Mouse (Mus musculus) brain, adult 2 months (tissue): Measurements from ENCODE around the gene Helz.
"Not testable (repeated sequence)": the region's sequence is repeated elsewhere in the genome, so short reads cannot be mapped to it uniquely, and the experiment has no call there.

ENCODE experiments used
- DNase-seq: peaks from one replicate; pipeline ENCODE4 v3.0.0; 2011; ENCODE audit warnings: low read depth, low spot score

Helz gene

DNA sequence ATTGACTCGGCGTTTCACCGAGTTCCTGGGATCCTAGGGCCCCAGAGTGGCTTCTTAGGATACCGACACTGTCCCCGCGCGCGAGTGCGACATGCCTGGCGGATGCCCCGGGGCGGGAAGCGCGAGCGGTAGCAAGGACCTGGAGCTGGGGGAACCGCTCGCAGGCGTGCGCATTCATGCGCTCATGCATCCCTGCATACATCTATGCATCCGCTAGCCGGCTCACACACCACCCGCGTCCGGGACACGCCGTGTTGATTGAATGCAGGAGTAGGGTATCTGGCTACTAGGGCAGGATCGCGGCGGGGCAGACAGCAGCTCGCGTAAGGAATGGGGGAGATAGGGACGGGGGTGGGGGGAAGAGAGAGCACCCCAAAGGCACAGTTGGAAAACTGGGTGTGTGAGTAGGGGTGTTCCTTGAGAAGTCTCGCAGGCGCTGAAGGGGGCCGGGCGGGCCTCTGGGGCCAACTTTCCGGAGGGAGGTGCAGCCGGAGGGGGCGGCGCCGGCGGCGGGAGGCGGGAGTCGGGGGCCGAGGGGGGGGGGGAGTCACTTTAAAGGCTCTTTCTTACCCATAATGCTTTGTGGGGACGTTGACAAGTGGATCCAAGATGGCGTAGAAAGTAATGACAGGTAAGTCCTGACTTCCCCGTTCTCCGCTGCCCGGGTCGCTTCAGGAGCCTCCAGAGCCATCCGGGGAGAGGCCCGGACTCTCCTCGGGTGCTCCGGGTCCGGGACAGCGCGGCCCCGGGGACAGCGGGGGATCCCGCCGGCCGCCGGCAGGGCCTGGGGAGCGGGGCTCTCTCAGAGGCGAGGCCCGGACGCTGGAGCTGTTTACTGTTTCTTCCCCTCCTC is at the start of gene Helz:
Helz (plus strand) TSS at position 580 of the 853 bp plus-strand sequence.
- peak; percentile 83 for DNase-seq

DNA sequence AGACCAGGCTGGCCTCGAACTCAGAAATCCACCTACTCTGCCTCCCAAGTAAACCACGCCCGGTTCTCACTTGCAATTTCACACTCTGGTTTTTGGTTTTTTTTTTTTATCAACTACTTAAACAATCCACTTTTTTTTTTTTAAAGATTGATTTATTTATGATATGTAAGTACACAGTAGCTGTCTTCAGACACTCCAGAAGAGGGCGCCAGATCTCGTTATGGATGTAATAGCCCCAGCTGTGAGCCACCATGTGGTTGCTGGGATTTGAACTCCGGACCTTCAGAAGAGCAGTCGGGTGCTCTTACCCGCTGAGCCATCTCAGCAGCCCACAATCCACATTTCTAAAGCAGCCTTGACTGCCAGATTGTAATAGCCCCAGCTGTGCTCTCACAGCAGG is 44.9 kb upstream of the Helz start:
- no peak for DNase-seq

DNA sequence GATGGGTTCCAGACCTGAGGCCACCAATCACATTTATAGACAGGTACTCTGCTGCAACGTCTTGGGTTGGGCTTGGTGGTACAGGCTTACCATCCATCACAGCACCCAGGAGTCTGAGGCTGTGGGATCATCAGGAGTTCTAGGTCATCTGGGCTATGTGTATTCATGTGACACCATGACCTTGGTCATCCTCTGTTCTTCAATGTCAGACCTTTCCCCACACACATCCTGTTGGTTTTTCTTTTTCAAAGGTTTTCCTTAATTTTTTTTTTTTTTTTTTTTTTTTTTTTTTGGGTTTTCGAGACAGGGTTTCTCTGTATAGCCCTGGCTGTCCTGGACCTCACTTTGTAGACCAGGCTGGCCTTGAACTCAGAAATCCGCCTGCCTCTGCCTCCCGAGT is 43.4 kb upstream of the Helz start:
- not testable (repeated sequence) for DNase-seq

DNA sequence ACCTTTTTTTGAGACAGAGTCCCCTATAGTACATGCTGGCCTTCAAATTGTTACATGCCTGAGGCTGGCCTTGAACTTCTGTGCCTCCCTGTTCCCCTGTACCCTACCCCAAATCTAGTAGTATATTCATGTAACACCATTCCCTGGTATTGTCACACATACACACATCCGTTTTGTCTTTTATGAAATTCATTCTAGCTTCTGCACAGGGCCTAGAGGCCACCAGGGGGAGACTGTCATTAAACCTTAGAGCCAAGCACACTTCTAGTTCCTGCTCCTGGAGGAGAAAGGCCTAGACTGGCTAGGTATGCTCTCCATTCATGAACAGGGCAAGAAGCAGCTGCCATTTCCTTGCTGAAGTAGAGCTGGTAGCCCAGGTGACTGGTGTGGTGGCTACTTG is 41.5 kb upstream of the Helz start:
- peak; percentile 37 for DNase-seq

DNA sequence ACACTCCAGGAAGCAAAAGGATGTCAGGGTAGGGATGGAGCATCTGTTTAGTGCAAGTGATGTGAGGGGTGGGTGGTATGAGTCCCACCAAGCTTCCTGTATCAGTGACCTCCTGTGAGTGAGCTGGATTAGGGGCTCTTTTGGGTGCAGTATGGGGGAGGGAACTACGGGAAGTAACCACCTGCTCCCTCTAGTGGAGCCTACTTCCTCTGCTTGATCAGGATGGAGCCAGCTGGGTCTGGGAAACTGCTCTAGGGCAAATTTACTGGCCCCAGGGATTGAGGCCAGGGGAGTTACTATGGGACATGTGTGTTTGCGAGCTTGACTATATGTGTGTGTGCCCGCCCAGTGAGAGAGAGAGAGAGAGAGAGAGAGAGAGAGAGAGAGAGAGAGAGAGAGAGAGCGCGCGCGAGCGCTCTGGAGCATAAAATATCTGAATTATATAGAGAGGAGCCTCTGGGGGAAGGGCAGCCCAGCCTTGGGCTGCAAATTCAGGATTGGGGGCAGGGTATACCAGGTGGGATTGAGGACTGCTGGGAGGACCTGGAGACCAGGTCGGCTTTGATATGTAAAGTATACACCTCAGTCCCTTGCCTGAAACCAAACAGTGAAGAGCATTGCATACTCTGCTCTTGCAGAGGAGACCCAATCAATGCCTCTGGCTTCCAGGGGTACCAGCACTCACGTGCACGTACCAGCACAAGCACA is 37.9 kb upstream of the Helz start:
- peak; percentile 32 for DNase-seq

DNA sequence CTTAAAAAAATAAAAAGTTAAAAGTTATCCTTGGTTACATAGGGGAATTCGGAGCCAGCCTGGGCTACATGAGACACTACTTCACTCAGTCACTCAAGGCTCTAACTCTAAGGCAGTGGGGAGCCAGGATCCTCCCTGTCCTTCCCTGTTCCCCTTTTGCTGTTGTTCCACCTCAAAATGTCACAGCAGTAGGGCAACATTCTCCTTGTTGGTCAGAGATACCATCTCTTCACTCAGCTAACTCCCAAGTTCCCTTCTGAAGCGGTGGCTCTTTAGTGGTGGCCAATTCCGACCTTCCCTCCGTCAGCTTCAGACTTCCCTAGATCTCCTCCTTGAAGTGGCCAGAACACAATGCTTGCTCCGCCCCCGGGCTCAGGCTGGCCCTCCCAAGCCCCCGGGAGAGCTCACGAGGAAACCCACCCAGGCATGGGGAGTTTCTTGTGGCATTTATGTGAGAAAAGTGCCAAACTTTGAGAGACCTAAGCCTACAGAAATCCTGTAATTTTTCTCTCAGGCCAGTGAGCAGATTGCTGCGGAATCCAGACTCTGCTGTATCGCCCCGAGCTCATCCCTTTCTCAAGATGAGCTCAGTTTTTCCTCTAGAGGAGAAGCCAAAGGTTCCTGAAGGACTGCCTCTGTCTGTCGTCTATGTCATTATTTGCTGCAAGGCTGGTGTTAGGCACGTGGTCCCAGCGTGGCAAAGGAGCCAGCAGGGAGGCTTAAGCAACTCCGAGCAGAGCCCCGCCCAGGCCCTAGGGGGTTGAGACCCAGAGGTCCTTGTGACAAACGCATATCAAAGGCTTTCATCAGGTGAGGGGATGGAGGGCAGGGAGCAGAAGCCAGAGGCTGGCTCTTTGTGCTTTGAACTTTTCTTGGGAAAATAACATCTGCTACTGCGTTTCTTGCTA is 37.1 kb upstream of the Helz start:
- peak; percentile 21 for DNase-seq

DNA sequence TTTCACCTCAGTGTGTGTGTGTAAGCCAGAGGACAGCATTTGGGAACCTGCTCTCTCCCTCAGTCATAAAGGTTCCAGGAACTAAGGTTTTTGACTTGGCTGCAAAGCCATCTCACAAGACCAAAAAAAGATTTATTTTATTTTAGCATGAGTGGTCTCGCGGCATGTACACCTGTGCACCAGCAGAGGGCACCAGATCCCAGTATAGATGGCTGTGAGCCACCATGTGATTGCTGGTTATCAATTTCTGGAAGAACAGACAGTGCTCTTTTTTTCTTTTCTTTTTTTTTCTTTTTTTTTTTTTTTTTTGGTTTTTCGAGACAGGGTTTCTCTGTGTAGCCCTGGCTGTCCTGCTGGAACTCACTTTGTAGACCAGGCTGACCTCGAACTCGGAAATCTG is 35.8 kb upstream of the Helz start:
- DNase-seq: peak; percentile 76

DNA sequence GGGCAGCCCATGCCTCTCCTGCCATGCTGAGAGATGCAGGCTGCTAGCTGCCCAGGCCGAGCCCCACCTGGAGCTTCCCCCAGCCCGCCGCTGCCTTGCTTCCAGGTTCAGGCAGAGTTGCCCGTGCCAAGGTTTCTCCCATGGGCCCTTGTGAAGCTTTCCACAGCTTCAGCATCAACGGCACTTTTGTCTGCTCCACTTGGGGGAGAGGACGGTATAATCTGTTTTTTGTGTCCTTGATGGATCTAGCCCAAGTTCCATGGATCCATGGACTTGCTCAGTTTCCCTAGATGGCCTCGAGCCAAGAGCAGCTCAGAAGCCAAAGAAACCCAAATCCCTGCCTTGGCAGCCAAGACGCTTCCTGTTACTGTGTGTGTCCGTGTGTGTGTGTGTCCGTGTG is 34.7 kb upstream of the Helz start:
- DNase-seq: peak; percentile 14

DNA sequence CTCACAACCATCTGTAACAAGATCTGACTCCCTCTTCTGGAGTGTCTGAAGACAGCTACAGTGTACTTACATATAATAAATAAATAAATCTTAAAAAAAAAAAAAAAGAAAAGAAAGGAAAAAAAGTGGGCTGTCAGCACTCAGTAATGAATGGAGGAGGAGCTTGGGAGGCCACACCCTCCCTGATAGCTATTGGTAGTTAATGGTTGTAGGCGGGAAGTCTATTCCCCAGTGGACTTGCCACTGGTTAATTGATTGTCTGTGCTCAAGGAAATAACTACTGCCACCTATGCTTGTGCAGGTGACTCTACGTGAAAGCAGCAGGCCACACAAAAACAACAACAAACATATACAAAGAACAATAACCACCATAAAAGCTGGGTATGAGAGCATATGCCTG is 31.3 kb upstream of the Helz start:
- DNase-seq: no peak

DNA sequence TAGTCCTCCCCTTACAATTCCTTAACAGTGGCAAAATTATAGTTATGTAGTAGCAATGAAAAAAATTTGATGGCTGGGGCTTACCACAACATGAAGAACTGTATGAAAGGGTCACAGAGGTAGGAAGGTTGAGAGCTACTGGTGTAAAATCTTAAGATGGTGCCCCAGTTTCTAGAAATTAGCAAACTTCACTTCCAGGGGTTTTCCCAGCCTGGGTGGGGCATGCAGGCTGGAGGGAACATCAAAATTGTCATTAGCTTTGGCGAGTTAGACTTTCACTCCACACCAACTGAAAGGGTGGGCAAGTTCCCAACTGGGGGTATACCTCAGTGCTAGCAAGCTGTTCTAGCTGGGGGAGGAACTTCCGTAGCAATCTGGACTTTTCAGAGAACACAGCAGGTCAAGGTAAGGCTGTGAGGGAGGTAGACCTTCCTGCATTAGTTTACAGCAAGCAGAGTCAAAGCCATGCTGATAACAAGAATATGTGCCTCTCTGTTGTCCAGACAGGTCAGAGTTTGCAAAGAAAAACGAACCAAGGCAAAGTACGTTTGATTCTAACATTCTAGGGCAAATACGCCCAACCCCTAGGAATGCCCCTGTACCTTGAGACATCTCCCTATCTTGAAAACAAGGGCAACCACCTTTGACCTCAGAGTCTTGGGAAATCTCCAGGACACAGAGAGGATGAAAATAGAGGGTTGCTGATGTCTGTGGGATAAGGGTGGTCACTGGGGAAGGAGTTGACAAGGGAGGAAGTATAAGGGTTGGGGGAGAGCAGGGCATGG is 28.9 kb upstream of the Helz start:
- no peak for DNase-seq

DNA sequence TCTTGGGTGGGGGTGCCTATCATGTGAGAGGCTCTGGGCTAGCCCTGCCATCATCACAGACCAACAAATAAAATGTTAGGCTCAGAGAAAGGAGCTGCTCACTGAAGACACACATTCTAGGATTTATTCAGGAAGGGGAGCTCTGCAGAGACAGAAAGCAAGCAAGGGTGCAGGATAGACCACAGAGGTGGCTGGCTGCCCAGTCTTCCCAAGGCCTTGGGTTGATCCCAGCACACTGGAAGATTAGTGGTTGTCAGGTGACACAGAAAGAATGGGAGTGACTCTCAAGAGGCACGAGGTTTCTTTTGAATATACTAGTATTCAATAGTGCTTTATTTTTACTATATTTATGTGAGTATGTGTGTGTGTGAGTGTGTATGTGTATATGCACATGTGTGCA is 26.6 kb upstream of the Helz start:
- DNase-seq: no peak

DNA sequence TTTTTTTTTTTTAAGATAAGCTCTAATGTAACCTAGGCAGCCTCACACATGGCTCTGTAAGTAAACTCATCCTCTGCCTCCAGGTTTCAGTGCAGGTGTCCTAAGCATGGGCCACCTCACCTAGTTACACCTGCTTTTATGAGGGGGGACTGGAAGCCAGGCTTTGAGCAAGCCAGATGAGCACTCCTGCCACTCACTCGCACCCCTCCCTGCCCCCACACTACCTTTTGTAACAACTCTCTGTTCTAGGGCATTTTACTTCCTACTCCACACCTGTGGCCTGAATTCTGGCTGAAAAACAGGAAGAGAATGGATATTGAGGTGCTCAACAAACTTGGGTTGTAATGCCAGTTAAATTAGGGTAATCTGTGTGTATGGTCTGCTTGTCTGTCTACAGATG is 22.8 kb upstream of the Helz start:
- DNase-seq: no peak

DNA sequence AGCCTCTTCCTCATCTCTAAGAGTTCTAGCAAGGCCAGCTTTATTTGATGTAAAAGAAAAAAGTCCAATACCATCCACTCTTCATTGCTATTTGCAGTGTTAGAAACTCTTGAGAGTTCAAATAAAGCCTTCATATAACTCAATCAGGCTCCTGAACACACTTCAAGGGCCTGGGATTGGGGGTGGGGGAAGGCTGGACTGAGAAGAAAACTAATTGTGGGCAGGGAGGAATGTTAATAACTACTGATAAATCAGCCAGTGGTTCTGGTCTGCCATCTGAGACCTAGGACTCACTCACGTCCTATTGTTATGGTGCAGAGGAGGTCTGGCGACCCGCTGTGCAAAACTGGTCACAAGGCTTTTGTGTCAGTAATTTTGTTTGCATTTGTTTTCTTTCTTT is 20.1 kb upstream of the Helz start:
- no peak for DNase-seq

DNA sequence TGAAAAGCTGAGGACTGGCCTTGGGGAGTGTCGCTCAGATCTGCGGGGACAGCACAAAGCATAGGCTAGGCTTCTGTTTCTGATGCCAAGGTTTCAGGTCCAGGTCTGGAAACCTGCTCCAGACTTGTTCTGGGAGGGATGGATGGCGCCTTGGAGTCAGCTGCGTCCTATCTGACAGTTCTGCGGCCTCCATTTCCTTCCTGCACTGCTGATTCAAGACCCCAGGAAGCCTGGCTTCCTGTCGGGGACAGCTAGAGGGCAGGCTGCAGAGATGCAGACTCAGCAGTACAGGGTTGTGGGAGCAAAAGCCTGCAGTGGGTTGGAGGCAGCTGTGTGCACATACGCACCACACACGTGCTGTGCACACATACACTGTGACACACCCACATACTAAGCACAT is 18.4 kb upstream of the Helz start:
- DNase-seq: no peak

DNA sequence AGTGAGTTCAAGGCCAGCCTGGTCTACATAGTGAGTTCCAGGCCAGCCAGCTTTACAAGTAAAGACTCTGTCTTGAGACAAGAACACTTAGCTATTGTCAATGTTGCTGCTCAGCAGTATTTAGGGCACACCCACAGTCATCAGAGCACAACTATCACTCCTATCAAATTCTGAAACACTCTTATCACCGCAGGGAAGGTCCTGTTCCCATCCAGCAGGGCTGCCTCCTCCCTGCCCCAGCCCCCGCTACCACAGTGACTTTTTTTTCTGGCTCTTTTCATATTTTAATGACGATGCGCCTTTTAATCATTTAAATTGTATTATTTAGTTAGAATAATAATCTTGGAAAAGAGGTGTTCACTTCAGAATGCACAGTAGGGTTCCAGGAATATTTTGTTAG is 16.3 kb upstream of the Helz start:
- no peak for DNase-seq

DNA sequence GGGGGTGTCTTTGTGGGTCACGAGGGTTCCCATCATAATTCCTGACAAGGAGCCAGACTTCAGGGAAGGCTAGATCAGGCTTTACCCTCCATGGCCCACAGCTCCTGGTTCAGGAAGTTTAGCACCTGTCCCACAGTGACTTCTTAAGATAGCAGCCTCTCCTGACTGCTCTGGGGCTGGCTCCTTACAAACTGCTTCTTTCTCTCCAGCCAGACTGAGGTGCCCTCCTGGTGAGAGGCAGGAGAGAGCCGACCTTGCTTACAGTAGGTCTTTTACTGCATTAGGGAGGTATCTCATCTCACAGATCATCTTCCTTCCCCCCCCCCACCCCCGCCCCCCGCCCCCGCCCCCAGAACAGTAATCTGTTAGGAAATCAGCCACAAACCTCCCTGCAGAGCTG is 15.5 kb upstream of the Helz start:
- no peak for DNase-seq

DNA sequence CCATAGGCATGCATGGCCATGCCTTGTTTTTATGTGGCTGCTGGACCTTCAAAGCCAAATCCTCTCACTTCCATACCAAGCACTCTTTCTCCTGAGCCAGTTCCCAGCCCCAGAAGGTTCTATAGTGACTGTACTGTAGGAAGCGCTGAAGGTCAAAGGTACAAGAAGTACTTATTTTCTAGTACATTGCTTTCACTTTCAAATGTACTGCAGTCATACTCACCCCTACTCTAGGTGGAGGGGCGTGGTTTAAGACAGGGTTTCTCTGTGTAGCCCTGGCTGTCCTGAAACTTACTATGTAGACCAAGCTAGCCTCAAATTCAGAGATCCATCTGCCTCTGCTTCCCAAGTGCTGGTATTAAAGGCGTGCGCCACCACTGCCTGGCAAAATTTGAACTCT is 8.7 kb upstream of the Helz start:
- DNase-seq: no peak

DNA sequence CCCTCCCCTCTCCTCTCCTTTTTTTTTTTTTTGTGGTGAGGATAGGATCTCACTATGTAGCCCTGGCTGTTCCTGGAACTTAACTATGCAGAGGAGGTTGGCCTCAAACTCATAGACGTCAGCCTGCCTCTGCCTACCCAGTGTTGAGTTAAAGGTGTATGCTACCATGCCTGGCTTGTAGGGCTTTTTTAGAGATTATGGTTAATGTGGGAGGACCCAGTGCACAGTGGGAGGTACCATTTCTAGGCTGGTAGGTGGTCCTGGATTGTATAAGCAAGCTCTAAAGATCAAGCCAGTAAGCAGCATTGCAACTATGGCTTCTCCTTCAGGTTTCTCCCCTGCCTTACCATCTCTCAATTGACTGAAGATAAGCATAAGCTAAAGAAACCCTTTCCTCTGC is 7.4 kb upstream of the Helz start:
- no peak for DNase-seq

DNA sequence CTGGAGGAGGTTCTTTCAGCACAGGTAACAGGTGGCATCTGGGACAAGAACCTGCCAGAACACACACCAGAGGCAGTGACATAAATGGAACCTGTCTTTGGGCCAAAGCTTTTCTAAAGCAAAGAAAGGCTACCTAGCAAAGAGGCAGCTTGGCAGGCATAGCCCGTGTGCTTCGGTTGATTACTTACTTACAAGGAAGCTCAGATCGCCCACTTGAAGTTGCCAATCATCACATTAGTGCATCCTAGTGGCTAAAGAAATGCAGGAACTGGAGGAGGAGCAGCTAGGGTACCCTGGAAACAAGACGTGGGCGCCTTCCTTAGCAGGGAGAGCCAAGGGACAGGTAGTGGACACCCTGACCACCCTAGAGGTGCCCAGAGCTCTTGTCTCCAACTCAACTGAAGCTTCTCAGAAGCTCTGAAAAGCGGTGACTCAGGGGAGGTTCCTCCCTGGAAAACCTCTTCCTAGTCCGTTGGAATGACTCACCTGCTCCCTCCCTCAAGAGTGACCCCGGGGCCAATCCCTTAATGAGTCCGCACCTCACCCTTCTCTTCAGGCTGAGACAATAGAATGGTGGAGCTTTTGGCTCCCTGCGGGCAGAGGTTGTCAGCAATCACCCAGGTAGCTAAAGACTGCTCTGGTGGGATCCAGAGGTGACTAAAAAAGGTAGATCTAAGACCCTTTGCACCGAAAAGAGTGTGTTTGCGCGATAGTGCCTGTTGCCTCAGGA is 1.8 kb upstream of the Helz start:
- DNase-seq: peak; percentile 20

DNA sequence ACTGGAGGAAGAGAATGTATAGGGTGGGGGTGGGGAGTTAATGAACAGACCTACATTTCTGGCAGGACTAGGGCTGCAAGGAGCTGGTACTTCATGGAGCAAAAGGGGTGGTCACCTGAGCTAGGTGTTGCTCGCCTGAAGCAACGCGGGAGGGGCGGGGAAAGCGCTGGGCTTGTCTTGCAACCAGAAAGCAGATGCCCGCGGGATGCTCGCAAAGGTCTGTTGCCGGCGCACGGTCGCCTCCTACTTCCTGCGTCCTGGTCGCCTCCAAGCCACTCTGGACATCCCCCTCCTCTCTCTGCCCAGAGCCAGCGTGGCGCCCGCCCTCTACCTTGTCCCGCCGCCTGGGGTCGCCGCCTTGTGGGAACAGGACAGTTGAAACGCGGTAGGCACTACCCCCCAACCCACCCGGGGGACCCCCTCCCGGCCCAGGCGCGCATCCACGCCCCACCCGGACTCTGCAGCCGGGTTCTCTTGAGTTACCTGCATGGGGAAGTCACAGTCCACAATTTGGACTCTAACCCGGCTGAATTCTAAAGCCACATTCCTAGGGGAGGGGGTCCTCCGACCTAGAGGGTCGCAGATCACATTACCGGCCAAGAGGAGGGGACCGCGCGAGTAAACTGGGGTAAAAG is 946 bp upstream of the Helz start:
- DNase-seq: peak; percentile 30
